Mouse (Mus musculus) bone marrow macrophage, adult 2 months (primary cell): ENCODE data around the gene Smim27. TPM values are rescaled to one million over a fixed set of nuclear protein-coding genes. Genes with fewer than 3 reads are reported as not detected.

ENCODE experiments used
- H3K27ac ChIP-seq: 2 replicates; pipeline ENCODE4 v1.5.1; 2012; ENCODE audit warnings: low read depth, low read length; ENCODE audit not compliant: insufficient read depth
- H3K4me1 ChIP-seq: 2 replicates; pipeline ENCODE4 v1.6.1; 2012; ENCODE audit warnings: low read length; ENCODE audit not compliant: control insufficient read depth, insufficient read depth
- H3K4me3 ChIP-seq: 2 replicates; pipeline ENCODE4 v1.5.1; 2012; ENCODE audit warnings: mild to moderate bottlenecking, low read length, moderate library complexity; ENCODE audit not compliant: insufficient read depth
- CTCF ChIP-seq: IDR thresholded peaks from 2 replicates; pipeline ENCODE4 v1.5.1; 2012; ENCODE audit warnings: low read depth, mild to moderate bottlenecking, low read length, moderate library complexity
- POLR2A ChIP-seq: IDR thresholded peaks from 2 replicates; pipeline ENCODE4 v1.6.1; 2012; ENCODE audit warnings: mild to moderate bottlenecking, low read depth, low read length, borderline replicate concordance
- polyA plus RNA-seq: library from polyadenylated mRNA; stranded (reverse); fragments of >200 nt; gene quantifications from 2 replicates; pipeline ENCODE4 v1.2.4, GENCODE M21; 2012; ENCODE audit not compliant: missing spikeins, insufficient read depth, insufficient read length

The Smim27 gene
- polyA plus RNA-seq, result 22.6 and 23.6 TPM in 2 replicates

GRCm38 (mm10) chr4:40269430-40270032 lies at the start of gene Smim27, which contains the start of gene Topors:
Gene Smim27 (plus strand): TSS chr4:40269579.
Gene Topors (minus strand): TSS chr4:40269850.
- Histone ChIP-seq H3K4me1 (peaks cover 8% of the 10 kb centered on the region; the same call in 1 of the 2 replicates), H3K27ac (peak within 1 kb of the TSS; percentile 95), H3K4me3 (peak within 1 kb of the TSS; percentile 75)
- no peak for TF ChIP-seq CTCF
- TF ChIP-seq POLR2A, result no peak

- Histone ChIP-seq H3K4me1 (no peaks in the 10 kb centered on the region), H3K27ac (no peak overlapping the region)
- TF ChIP-seq POLR2A (no peak), CTCF (no peak)
Observed at GRCm38 (mm10) chr4:40220437-40220836, 48.9 kb upstream of the Smim27 start.

DNA sequence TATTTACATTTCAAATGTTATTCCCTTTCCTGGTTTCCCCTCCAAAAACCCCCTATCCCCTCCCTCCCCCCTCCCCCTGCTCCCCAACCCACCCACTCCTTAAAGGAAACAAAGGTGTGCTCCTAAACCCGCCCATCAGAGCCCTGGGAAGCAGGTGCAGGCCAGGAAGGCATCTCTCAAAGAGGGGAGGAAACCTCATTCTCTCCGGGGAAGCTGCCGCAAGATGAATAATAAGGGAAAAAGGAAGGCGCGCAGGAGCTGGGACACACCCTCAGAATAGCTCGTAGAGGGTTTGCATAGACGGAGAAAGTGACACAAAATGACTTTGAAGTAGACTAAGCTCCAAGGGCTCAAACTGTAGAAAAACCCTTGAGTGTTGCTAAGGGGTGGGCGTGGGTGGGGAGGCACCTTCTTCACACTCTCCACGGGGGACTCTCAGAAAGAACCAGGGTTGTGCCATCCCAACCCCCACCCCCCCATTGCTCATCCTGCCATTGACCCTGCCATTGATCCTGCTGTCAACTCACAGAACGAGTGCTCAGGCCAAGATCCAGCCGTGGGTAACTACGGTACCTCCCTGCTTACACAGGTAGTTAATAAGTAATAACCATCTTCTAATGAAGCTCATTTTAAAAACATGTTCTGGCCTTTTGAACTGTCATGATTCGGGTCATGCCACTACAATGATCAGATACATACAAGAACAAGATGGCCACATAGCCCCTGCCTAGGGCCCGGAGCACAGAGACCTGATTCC lies 48.2 kb upstream of the Smim27 start:
- H3K4me3 ChIP-seq, result no peak overlapping the region
- H3K4me1 ChIP-seq, result no peaks in the 10 kb centered on the region
- H3K27ac ChIP-seq, result no peak overlapping the region
- no peak for TF ChIP-seq POLR2A
- no peak for TF ChIP-seq CTCF

More at GRCm38 (mm10) chr4:40220437-40220836, 48.9 kb upstream of the Smim27 start:
- no peak overlapping the region for H3K4me3 ChIP-seq

- Histone ChIP-seq H3K27ac (no peak overlapping the region), H3K4me3 (no peak overlapping the region), H3K4me1 (no peaks in the 10 kb centered on the region)
- no peak for TF ChIP-seq POLR2A
- no peak for TF ChIP-seq CTCF
Observed at GRCm38 (mm10) chr4:40221876-40222585, 47.3 kb upstream of the Smim27 start.

GRCm38 (mm10) chr4:40226095-40226494 lies 43.3 kb upstream of the Smim27 start:
- Histone ChIP-seq H3K4me3 (no peak overlapping the region), H3K27ac (no peak overlapping the region), H3K4me1 (no peaks in the 10 kb centered on the region)
- no peak for TF ChIP-seq CTCF
- TF ChIP-seq POLR2A, result no peak

- Histone ChIP-seq H3K4me3 (no peak overlapping the region), H3K4me1 (no peaks in the 10 kb centered on the region), H3K27ac (no peak overlapping the region)
- no peak for TF ChIP-seq POLR2A
- TF ChIP-seq CTCF, result no peak
Observed at GRCm38 (mm10) chr4:40227131-40227530, 42.2 kb upstream of the Smim27 start.

- no peak for TF ChIP-seq POLR2A
- no peak for TF ChIP-seq CTCF
- H3K27ac ChIP-seq, result no peak overlapping the region
- no peak overlapping the region for H3K4me3 ChIP-seq
- no peaks in the 10 kb centered on the region for H3K4me1 ChIP-seq
Observed at GRCm38 (mm10) chr4:40227886-40228285, 41.5 kb upstream of the Smim27 start.

DNA sequence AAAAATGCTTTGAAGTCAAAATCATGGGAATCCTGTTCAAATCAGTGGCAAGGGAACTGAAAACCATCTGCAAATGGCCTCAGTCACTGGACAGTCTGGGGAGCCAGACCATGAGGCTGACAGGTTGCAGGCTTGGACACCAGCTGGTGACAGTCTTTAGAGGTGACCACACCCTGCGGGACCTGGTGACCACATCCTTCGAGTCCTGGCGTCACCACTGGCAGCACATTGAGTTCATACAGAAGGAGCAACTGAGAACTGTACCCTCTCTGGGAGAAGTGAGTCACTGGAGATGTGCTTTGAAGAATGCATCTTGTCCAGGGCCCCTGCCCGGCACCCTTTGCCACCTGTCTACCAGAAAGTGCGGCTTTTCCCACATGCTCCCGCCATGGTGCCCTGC lies 39.7 kb upstream of the Smim27 start:
- H3K4me3 ChIP-seq, result no peak overlapping the region
- no peak overlapping the region for H3K27ac ChIP-seq
- H3K4me1 ChIP-seq, result peaks cover 5% of the 10 kb centered on the region; the same call in 1 of the 2 replicates
- TF ChIP-seq POLR2A (no peak), CTCF (no peak)

DNA sequence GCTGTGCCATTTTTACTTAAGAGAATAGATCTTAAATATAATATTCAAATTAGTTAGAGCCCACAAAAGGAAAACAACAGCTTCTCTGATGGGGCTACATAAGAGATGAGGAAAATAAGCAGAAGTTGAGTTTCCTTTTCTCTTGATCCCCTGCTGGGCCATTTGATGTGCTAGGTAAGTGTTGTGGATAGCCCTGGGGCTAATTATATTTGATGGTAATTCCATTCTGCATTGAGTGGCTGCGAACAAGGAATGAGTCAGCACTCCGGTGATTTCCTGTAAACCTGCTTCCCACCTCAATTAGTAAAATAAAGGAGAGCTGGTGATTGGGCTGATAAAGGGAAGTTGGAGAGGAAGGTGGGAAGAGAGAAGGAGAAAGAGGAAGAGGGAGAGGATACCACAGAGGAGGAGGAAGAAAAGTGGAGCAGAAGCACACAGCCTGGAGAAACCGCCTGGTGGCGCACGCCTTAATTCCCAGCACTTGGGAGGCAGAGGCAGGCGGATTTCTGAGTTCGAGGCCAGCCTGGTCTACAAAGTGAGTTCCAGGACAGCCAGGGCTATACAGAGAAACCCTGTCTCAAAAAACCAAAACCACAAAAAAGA lies 36.2 kb upstream of the Smim27 start:
- TF ChIP-seq POLR2A (no peak), CTCF (no peak)
- no peak overlapping the region for H3K27ac ChIP-seq
- H3K4me1 ChIP-seq, result peaks cover 9% of the 10 kb centered on the region
- no peak overlapping the region for H3K4me3 ChIP-seq

GRCm38 (mm10) chr4:40234256-40234655 lies 35.1 kb upstream of the Smim27 start:
- Histone ChIP-seq H3K4me1 (peaks cover 13% of the 10 kb centered on the region), H3K27ac (no peak overlapping the region), H3K4me3 (no peak overlapping the region)
- no peak for TF ChIP-seq CTCF
- TF ChIP-seq POLR2A, result no peak
